Mouse (Mus musculus): ENCODE data around the gene Fryl. TPM values are rescaled to one million over a fixed set of nuclear protein-coding genes. Genes with fewer than 3 reads are reported as not detected.

Gene Fryl
- polyA plus RNA-seq, 1 experiment from 2014 or later, result 30.8 TPM

GRCm38 (mm10) chr5:73153802-73154465 is 102.5 kb downstream of the Fryl start:
- TF ChIP-seq CTCF (IDR thresholded peaks at IDR 0.05), result no peak
- POLR2A ChIA-PET, result no interaction called here
- ATAC-seq, result no peak
- in situ Hi-C loops (cut with MboI; ENCODE audit: low pct_unique_long_range_greater_than_20kb), result no loop called here
- no peak for DNase-seq (ENCODE audit: low read depth, low spot score)
- CTCF ChIA-PET, result interaction anchor here (1.1 to 1.5 kb wide), 2 partner anchors 10 to 13 kb away, joined by 5 to 6 read pairs; no protein-coding TSS in a partner anchor
- H3K27me3 ChIP-seq, result no peaks in the 10 kb centered on the region

GRCm38 (mm10) chr5:73152206-73152605 is 104.2 kb downstream of the Fryl start:
- ChIA-PET CTCF (interaction anchor here (1.4 kb wide), 1 partner anchor 140 kb away, joined by 3 read pairs; no protein-coding TSS in a partner anchor), POLR2A (interaction anchor here (0.6 kb wide), 1 partner anchor 92 kb away, joined by 8 read pairs; no protein-coding TSS in a partner anchor)
- DNase-seq (ENCODE audit: low read depth, low spot score), result no peak
- in situ Hi-C loops (cut with MboI; ENCODE audit: low pct_unique_long_range_greater_than_20kb), result no loop called here
- TF ChIP-seq CTCF (IDR thresholded peaks at IDR 0.05), result no peak
- no peaks in the 10 kb centered on the region for H3K27me3 ChIP-seq
- no peak for ATAC-seq

DNA sequence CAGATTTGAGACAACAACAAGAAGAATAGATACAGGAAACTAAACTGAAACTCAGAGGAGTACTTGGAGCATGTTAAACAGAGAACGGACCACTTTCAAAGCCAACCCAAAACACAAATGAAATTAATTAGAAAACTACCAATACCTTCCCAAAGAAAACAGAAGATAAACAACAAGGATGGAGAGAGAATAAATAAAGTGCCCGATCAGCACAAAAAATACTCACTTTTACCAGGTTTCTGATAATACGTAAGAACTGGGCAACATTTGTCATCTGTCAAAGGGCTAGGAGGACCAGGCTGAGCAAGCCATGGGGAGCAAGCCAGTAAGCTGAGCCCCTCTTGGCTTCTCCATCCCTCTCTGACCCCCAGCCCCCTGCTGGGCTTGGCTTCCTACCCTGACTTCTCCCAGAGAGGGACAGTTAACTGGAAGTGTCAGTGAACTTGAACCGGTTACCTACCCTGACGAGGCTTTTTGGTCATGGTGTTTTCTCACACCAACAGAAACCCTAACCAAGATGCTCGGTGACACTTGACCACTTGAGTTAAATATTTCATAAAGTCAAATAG is 105.5 kb downstream of the Fryl start:
- CTCF ChIA-PET, result interaction anchor here (1.4 to 1.5 kb wide), 2 partner anchors 9 to 141 kb away, joined by 3 to 4 read pairs; no protein-coding TSS in a partner anchor
- in situ Hi-C loops (cut with MboI; ENCODE audit: low pct_unique_long_range_greater_than_20kb), result no loop called here
- DNase-seq (ENCODE audit: low read depth, low spot score) (no peak), ATAC-seq (no peak)
- no peaks in the 10 kb centered on the region for H3K27me3 ChIP-seq
- POLR2A ChIA-PET, result interaction anchor here (0.6 kb wide), 1 partner anchor 25 kb away, joined by 3 read pairs; no protein-coding TSS in a partner anchor
- no peak for TF ChIP-seq CTCF (IDR thresholded peaks at IDR 0.05)

DNA sequence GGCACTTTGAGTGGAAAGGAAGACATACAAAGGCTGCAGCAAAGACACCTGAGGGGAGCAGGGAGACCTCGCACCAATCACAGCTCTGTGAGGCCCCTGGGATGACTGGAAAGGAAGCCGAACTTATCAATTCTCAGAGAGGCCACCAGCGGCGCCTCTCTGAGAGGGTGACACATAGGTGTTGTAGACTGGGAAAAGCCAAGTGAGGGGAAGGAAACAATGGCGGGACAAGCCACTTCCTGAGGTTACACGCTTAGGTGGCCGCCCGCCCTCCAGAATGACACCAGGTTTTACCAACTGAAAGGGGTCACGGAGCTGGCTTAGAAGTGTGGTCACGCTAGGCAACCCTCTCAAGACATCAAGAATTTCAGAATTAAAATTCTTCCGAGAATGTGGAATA is 111.4 kb downstream of the Fryl start:
- ATAC-seq (no peak), DNase-seq (ENCODE audit: low read depth, low spot score) (no peak)
- in situ Hi-C loops (cut with MboI; ENCODE audit: low pct_unique_long_range_greater_than_20kb), result no loop called here
- TF ChIP-seq CTCF (IDR thresholded peaks at IDR 0.05), result no peak
- ChIA-PET POLR2A (no interaction called here), CTCF (interaction anchor here (1.2 kb wide), 1 partner anchor 11 kb away, joined by 5 read pairs; no protein-coding TSS in a partner anchor)
- H3K27me3 ChIP-seq, result no peaks in the 10 kb centered on the region

GRCm38 (mm10) chr5:73141712-73142111 is 114.7 kb downstream of the Fryl start:
- CTCF ChIA-PET, result interaction anchor here (1.0 to 1.7 kb wide), 3 partner anchors 9 to 240 kb away, joined by 3 to 5 read pairs (median 4); no protein-coding TSS in a partner anchor
- POLR2A ChIA-PET, result no interaction called here
- TF ChIP-seq CTCF (IDR thresholded peaks at IDR 0.05), result no peak
- ATAC-seq (no peak), DNase-seq (ENCODE audit: low read depth, low spot score) (no peak)
- H3K27me3 ChIP-seq, result no peaks in the 10 kb centered on the region
- in situ Hi-C loops (cut with MboI; ENCODE audit: low pct_unique_long_range_greater_than_20kb), result no loop called here

- CTCF ChIA-PET, result interaction anchor here (1.0 to 1.7 kb wide), 3 partner anchors 10 to 241 kb away, joined by 3 to 5 read pairs (median 4); no protein-coding TSS in a partner anchor
- H3K27me3 ChIP-seq, result no peaks in the 10 kb centered on the region
- in situ Hi-C loops (cut with MboI; ENCODE audit: low pct_unique_long_range_greater_than_20kb), result no loop called here
- POLR2A ChIA-PET, result no interaction called here
- TF ChIP-seq CTCF (IDR thresholded peaks at IDR 0.05), result no peak
- no peak for DNase-seq (ENCODE audit: low read depth, low spot score)
- no peak for ATAC-seq
Measured at GRCm38 (mm10) chr5:73141161-73141560, 115.3 kb downstream of the Fryl start.

DNA sequence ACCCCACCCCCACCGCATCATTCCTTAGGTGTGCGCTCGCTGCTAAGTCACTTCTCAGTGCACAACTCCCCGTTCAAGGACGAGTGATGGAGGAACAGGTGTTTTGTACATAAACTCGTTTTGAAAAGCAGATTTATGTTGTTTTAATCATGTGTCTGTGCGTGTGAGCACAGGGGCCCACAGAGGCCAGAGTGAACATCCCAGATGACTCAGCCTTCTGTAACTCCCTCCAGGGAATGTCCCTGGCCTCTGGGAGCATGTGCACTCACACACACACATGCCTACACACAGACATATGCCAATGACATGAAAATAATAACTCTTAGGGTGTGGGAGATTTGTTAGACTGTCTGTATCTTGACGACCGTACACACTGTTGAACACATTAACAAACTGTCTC is 118.9 kb downstream of the Fryl start:
- TF ChIP-seq CTCF (IDR thresholded peaks at IDR 0.05), result no peak
- in situ Hi-C loops (cut with MboI; ENCODE audit: low pct_unique_long_range_greater_than_20kb), result loop anchor here (5.0 kb wide), 1 partner anchor 60 kb away; no protein-coding TSS in a partner anchor
- no peak for DNase-seq (ENCODE audit: low read depth, low spot score)
- H3K27me3 ChIP-seq, result no peaks in the 10 kb centered on the region
- CTCF ChIA-PET, result interaction anchor here (1.1 to 1.6 kb wide), 2 partner anchors 114 to 246 kb away, joined by 3 to 4 read pairs; no protein-coding TSS in a partner anchor
- POLR2A ChIA-PET, result no interaction called here
- ATAC-seq, result no peak

DNA sequence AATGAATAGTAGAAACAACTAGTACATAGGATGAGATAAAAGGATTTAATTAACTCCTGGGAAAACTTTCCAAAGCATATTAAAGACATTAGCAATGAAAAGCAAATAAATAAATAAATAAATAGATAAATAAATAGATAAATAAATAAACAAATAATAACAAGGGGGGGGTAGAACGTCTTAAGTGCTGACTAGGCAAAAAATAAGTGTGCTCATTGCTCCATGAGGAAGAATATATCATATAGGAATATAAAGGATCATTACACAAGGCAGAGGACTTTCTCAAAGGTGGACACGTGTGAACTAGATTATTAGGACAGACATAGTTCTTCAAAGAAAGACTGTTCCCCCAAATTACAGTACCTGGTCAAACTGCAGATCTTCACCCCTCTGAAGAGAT is 120.5 kb downstream of the Fryl start:
- CTCF ChIA-PET, result interaction anchor here (0.9 to 1.6 kb wide), 3 partner anchors 10 to 247 kb away, joined by 4 read pairs; no protein-coding TSS in a partner anchor
- DNase-seq (ENCODE audit: low read depth, low spot score) (no peak), ATAC-seq (no peak)
- H3K27me3 ChIP-seq, result no peaks in the 10 kb centered on the region
- in situ Hi-C loops (cut with MboI; ENCODE audit: low pct_unique_long_range_greater_than_20kb), result loop anchor here (5.0 kb wide), 1 partner anchor 61 kb away; no protein-coding TSS in a partner anchor
- no peak for TF ChIP-seq CTCF (IDR thresholded peaks at IDR 0.05)
- POLR2A ChIA-PET, result no interaction called here

- no peak for DNase-seq (ENCODE audit: low read depth, low spot score)
- in situ Hi-C loops (cut with MboI; ENCODE audit: low pct_unique_long_range_greater_than_20kb), result loop anchor here (5.0 kb wide), 1 partner anchor 62 kb away; no protein-coding TSS in a partner anchor
- POLR2A ChIA-PET, result interaction anchor here (1.0 kb wide), 1 partner anchor 12 kb away, joined by 5 read pairs; no protein-coding TSS in a partner anchor
- H3K27me3 ChIP-seq, result no peaks in the 10 kb centered on the region
- CTCF ChIA-PET, result interaction anchor here (2.9 kb wide), 1 partner anchor 245 kb away, joined by 13 read pairs; no protein-coding TSS in a partner anchor
- TF ChIP-seq CTCF (IDR thresholded peaks at IDR 0.05), result no peak
- ATAC-seq, result no peak
Measured at GRCm38 (mm10) chr5:73135131-73135530, 121.3 kb downstream of the Fryl start.

DNA sequence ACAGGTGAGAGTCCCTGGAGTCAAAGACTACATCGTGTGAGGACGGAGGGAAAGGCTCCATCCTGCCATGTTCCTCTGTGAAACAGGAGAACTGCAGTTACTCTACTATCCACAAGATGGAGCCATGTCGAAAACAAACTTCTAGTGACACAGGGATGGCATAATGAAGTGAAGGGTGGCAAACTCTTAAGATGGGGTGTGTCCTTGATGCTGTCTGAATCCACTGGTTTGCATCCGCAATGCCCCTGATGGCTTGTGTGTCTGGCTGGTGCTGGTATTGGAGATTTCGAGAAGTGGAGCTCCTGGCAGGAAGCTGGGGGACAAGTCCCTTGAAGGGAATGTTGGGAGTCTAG is 122.6 kb downstream of the Fryl start:
- POLR2A ChIA-PET, result no interaction called here
- no peaks in the 10 kb centered on the region for H3K27me3 ChIP-seq
- peak; percentile 54 for ATAC-seq
- CTCF ChIA-PET, result interaction anchor here (0.8 to 2.9 kb wide), 20 partner anchors 8 to 249 kb away, joined by 3 to 18 read pairs (median 4); no protein-coding TSS in a partner anchor
- DNase-seq (ENCODE audit: low read depth, low spot score), result no peak
- peak; percentile 88 for TF ChIP-seq CTCF (IDR thresholded peaks at IDR 0.05)
- in situ Hi-C loops (cut with MboI; ENCODE audit: low pct_unique_long_range_greater_than_20kb), result loop anchor here (5.0 kb wide), 1 partner anchor 248 kb away; no protein-coding TSS in a partner anchor

All from Patski (cell line).